Mouse (Mus musculus) CH12.LX (cell line): Measurements from ENCODE around the gene Vmn2r83.

Source experiments
- CHD2 ChIP-seq: IDR thresholded peaks from 2 replicates; pipeline ENCODE4 v1.6.1; 2011; ENCODE audit warnings: low read length, improper control_type of control experiment
- CTCF ChIP-seq, 2 experiments: IDR thresholded peaks in 1 of 2; conservative IDR thresholded peaks in 1 of 2; 2 replicates each; pipeline ENCODE4 v1.5.1; 2011 to 2012; ENCODE audit warnings: low read depth in 2 of 2, low read length in 2 of 2, improper control_type of control experiment in 1 of 2, inconsistent platforms in 1 of 2, mild to moderate bottlenecking in 1 of 2, moderate library complexity in 1 of 2
- MEF2A ChIP-seq: IDR thresholded peaks from 2 replicates; pipeline ENCODE4 v1.6.1; 2014; ENCODE audit warnings: low read depth, mild to moderate bottlenecking, inconsistent platforms, low read length, improper control_type of control experiment, borderline replicate concordance
- NRF1 ChIP-seq: IDR thresholded peaks from 2 replicates; pipeline ENCODE4 v1.6.1; 2014; ENCODE audit warnings: low read depth, mild to moderate bottlenecking, inconsistent platforms, low read length, improper control_type of control experiment, moderate library complexity
- USF2 ChIP-seq: conservative IDR thresholded peaks from 2 replicates; pipeline ENCODE4 v1.6.1; 2011; ENCODE audit warnings: low read depth, low read length, improper control_type of control experiment

DNA sequence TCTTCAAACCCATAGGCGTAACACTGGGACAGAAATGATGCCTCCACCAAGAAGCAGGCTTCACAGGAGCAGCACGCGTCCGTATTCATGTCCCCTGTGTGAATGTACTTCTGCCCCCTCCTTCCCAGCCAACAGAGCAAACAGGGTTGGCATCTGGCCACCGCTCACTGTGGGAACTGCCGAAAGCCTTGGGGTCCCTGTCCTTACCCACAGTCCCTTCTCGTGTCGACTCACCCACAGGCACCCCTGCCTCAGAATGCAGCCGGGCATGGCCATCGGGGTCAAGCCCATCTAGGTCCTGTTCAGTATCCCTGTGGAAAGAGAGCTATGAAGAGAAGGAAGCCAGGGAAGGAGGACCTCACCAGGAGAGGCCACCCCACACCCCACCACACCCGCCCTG, 73.6 kb downstream of the Vmn2r83 start:
- TF ChIP-seq CTCF (conservative IDR thresholded peaks at IDR 0.05 in 1 of 2, IDR thresholded peaks at IDR 0.05 in 1 of 2; ENCODE audit: low read depth in 2 of 2, low read length in 2 of 2) (no peak), NRF1 (no peak), MEF2A (no peak), CHD2 (no peak), USF2 (no peak)
